Mouse (Mus musculus) liver, adult 2 months (tissue): ENCODE results near the gene Serinc2.

ENCODE experiments used
- CTCF ChIP-seq: fragments of 200-500 bp; IDR thresholded peaks from 2 replicates; pipeline ENCODE4 v1.5.1; 2011; ENCODE audit warnings: low read depth, low read length, control low read depth
- POLR2A ChIP-seq: fragments of 200-500 bp; IDR thresholded peaks from 2 replicates; pipeline ENCODE4 v1.6.1; 2011; ENCODE audit warnings: low read length, control low read depth; ENCODE audit not compliant: insufficient read depth; ENCODE audit errors: extremely low read depth

- TF ChIP-seq CTCF (peak; percentile 79), POLR2A (no peak)
Measured at GRCm38 (mm10) chr4:130297123-130297529, 18.1 kb upstream of the Serinc2 start.
